Mouse (Mus musculus) adrenal gland, adult 8-10 months (tissue): ENCODE results near the gene Arl15. TPM values are rescaled to one million over a fixed set of nuclear protein-coding genes. Genes with fewer than 3 reads are reported as not detected.

Experiments
- DNase-seq: peaks from one replicate; pipeline ENCODE4 v3.0.0; 2022
- total RNA-seq, 4 experiments: library from RNA; stranded (reverse); gene quantifications; 2 replicates each; pipeline ENCODE4 v1.2.4; 2022

Arl15 gene
- total RNA-seq, 4 experiments from 2014 or later: 30.3 to 36.2 (median 32.6) TPM

DNA sequence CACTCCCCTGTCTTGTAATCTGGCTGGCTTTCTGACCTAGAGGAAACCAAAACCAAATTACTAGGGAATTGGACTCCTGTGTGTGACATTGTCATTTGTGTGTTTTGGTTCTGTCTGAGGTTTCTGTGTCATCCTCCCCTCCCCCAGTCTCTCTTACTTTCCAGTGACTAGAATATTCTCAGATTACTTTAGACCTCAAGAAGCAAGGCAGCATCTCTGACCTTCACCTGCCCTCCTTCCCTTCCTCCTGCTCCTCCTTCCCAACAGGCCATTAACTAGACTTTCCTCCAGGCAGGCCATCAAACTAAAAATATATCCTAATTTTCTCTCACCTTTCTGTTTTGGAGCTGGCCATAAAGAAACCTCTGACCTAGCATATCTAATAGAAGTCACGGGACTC, 50.9 kb downstream of the Arl15 start:
- no peak for DNase-seq

DNA sequence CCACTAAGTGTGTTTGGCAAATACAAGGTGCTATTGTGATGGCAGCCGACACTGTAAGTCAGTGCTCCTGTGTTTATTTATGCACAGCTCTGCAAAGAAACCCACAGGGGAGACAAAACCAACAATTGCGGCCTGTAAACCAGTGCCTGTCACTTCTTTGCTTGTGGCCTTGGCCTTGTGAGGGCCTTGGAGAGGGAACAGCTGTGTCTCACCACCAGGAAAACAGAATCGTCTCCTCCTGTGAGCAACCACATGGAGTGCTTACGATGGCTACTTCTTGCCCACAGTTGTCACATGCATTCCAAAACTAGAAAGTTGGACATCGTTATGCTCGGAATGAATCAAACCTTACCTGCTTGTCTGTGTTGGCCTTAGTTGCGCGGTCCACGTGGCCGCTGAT, 52.1 kb downstream of the Arl15 start:
- peak; percentile 41 for DNase-seq

DNA sequence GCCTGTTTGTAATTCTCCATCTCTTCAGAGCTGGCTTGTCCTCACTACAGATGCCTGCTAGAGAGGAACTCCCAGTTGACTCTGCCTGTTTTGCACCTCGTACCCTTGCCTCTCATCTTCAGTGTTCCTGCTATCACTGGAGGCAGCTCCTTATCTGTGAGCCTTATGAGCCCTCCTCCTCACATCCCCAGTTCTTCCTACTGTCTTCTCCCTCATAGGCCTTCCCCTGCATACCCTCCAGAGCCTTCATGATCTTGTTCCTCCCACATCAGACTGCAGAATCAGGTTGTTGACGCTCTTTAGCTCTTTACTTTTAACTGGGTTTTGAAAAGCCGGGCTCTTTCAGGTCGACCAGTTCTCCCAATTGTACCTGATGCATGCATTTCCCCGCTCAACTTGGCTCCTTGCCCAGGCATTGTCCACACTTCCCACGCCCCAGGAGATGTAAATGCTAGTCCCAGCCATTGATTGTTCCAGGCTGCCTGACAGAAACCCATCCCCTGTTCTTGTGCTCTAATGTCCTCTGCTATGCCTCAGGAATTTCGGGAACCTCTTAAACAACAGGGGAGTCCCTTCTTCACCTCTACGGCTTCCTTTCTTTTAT, 56.2 kb downstream of the Arl15 start:
- no peak for DNase-seq

DNA sequence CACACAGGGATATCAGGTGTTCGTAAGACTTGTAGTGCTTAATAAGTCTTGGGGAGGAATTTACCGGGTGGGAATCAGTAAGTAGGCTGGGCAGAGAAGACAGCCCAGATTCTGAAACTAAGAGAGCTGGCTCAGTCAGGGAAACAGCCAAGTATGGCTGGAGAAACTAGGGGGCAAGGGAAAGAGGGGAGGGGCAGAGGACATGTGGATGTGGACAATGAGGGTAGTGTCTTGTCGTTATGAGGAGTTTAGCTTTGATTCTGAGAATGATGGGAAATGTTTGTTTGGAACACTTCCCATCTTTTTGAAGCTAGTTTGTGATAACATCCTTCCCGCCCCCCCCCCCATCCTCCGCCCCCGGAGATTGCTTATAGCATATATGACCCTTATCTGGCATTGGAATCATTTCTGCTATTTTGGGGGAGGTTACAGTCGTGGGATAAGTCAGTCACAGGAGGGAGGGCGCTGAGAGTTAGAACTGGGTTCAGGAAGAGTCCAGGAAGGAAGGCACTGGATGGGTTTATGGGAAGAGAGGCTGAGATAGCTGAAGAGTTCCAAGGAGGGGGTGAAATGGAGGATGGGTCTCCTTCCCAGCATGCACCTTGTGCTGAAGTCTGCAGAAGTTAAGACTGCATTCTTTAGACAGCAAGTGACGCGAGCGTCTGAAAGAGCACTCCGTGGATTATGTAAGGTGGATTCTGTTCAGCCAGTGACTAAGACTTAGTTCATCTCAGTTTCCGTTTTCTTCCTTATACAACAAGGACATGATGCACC, 57.5 kb downstream of the Arl15 start:
- DNase-seq: no peak

DNA sequence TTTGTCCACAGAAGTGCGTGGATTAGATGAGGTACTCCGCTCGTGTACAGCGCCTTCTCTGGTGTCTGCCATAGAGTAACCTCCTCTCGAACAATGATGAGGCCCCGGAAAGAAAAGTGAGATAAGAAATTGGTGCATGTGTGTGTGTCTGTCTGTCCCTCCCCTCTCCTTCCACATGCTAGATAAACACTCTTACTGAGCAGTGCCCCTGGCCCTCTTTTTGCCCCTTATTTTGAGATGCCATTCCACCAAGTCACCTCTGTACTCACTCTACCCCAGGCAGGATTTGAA, 58.0 kb downstream of the Arl15 start:
- DNase-seq: no peak

DNA sequence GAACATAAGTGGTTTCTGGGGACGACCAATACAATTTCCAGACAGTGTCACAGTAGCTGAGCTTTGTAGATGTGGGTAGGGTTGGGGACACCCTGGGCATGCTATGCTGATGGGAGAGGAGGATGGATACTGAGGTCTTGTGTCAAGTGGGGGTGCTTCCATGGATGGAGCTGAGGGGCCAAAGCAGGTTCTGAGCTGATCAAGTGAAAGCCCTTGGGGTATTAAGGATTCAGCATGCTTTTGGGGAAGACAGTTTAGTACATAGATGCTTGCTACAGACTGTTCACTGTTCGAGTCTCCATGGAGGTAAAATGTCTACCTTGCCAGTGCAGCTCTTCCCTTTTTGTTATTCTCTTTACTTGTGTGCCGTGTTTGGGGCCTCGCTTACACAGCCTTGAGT, 59.8 kb downstream of the Arl15 start:
- DNase-seq: no peak

DNA sequence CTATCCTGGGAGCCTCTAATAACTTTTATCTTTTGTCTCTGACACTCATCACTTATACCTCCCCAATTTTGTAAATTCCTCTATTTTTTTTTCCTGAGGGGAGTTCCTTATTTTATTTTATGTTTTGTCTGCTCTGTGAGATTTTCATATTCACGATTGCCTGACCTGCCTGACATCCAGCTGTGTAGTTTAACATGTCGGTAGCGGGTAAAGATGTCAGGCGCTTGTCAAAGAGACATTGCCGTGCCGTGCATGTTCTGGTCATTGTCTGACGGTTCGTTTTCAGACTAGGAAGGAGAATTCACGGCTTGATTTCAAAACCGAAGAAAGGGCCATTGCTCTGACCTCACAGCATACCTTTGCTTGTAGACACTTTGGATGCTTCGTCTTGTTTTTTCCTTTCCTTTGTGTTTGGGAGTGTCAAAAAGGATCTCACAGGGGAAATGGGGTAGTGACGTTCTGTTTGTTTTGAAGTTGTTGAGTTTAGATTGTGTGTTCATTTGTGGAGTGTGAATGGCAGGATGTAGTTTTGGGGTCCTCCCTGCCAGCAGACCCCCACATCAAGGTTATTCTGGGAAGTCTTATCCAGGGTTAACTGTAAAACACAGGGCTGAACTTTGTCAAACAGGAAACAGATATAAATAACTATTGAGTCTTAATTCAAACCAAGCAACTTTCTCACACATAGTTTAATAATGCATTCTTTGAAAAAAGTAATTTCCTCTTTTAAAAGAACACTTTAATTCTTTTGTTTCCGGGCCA, 60.4 kb downstream of the Arl15 start:
- no peak for DNase-seq

DNA sequence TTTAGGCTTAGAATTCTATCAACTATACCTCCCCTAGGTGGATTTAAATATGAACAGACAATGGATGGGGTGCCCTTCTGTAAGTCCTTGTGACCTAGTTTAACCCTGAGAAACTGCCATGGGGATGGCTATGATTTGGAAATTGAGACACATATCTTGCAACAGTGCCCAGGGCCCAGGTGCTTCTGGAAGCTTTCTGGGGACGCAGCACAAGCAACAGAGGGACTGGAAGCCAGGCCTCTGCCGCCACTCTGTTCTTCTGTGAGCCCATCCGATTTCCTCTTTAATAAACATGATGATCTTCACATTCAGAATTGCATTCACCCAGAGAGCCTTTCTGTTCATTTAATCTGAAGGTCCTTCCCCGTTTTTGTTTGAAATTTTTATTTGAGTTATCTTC, 62.6 kb downstream of the Arl15 start:
- DNase-seq: no peak

DNA sequence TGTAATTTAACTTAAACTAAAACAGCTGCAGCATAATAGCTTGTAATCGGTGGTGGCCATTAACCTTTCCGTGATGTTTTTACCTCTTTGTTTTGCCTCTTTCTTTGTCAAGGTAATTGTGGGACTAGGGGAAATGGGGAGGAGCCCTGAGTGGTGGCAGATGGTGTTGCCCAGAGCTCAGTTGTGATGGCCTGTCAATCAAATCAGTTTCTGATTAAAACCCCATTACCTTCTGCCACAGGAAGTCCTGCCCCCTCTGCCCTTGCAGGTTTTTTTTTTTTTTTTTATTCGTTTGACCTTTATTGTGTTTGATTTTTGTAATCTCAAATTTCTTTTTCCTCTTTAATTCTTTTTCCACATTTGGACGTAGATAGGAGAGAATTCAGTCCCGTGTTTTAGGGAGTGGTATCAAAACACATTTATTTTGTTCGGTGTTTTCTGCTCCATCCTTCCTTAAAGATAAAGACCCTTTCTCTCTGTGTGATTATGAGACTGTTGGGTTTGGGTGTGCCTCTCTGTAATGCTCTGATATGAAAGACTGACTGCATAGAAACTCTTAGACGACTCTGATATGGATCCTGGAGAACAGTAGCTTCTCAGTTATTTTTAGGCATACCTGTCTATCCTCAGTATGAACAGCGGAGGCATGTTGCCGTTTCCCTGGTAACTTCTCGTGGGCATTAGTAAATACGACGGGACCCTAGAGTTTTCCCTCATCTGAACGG, 64.5 kb downstream of the Arl15 start:
- no peak for DNase-seq

DNA sequence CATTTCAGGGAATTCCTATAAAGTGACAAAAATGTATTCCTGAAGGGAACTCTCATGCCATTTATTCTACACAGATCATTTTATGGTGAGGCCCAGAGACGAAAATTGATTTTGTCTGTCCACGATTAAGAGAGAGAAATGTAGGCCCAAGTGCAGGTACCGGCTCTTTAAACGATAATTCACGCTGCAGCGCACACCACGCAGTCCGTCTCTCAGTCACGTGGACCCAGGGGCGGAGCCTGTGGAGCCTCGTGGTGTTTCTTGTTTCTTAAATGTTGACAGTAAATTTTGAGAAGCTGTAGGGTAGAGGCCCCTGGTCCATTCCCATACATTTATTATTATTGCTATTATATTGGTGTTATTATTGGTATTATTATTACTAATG, 65.1 kb downstream of the Arl15 start:
- no peak for DNase-seq

DNA sequence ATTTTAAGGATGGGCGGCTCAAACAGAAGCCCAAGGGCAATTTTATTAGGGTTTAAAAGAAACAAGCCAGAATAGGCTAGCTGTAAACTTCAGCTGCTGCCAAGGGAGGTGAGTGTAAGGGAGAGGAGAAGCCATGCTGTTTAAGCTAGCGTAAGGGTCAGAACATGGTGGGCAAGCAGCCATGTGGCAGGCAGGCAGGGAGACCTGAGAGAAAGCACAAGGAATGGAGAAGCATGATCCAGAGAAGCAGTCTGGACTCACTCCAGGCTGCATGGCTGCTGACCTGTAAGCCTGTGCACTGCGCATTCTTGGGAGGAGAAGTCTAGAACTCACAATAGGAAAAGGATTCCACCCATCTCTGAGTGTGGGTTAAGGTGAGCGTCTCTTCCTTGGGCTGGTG, 66.5 kb downstream of the Arl15 start:
- DNase-seq: no peak

DNA sequence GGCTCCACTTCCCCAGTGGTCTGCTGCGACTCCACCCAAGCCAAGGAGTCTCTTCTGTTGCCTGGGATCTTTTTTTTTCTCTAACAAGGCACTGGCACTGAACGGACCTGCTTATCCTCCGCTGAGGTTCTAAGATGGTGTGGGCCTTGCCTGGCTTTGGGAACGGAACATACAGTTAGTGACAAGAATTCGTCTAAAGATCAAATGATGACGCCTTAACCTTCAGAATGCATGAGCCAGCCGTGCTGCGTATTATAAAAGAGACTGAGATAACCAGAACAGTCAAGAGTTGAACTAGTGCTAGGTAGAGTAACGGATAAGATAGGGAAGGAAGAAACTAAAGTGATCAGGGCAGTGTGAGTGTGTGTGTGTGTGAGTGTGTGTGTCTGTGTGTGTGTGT, 66.9 kb downstream of the Arl15 start:
- DNase-seq: no peak

DNA sequence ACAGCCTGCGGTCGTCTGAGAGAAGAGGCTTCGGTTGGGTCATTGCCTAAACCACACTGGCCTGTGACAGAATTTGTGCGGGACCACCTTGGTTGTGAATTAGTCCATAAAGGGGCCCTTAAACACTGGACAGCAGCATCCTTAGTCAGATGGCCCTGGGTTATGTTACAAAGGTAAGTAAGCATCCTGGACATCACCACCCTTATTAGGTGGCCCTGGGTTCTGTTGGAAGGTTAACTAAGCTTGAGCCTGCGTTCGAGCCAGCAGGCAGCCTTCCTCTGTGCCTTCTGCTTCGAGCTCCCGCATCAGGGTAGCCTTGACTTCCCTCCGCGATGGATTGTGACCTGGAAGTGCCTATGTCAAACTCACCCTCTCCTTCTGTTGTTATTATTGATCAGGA, 68.6 kb downstream of the Arl15 start:
- DNase-seq: no peak

DNA sequence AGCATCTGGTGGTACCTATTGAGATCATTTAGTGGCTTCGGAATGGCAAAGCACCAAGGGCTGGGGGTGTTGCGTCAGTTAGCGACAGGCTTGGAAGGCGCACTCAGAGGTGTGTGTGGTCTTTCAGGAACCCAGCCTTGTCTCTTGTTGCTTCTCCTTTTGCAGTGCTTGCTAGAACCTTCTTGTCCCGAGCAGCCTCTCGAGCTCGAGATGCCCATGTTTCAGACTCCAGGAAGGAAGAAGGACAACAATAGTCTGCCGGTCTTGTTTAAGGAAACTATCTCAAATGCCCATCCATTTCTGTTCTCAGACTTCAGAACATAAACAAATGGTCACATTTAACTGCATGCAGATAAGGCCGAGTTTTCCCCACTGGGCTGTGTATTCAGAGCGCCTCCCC, 69.4 kb downstream of the Arl15 start:
- no peak for DNase-seq

DNA sequence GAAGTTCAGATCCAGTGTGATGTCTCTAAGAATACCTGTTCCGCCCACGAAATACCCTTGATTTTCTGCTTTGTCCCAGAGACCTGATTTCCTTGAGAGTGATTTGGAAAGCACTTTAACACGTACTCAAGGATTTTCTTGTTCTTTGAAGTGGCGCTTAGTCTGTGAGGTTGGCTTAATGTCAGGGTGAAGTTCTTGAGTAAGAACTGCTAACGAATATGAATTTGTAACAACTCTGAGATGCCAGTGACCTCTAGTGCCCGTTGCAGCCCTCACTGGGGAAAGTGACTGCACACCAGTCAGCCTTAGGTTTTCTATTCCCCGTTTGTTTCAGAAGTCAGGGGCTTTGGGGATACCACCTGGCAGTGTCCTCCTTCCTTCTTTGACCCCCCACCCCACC, 70.0 kb downstream of the Arl15 start:
- DNase-seq: peak; percentile 44

DNA sequence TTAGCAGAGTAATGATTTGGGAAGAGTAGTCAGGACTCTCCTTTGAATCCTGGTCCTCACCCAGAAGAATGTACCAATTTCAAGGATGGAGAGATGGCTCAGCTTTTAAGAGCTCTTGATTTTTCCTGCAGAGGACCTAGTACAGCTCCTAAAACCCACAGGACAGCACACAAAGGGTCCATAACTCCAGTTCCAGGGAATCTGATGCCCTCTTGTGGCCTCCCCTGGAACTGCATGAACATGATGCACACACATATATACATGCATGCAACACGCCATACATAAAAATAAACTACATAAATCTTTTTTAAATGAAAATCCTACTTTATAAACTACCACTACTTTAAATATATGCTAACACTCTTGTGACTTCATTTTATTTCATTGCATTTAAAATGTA, 70.6 kb downstream of the Arl15 start:
- no peak for DNase-seq

DNA sequence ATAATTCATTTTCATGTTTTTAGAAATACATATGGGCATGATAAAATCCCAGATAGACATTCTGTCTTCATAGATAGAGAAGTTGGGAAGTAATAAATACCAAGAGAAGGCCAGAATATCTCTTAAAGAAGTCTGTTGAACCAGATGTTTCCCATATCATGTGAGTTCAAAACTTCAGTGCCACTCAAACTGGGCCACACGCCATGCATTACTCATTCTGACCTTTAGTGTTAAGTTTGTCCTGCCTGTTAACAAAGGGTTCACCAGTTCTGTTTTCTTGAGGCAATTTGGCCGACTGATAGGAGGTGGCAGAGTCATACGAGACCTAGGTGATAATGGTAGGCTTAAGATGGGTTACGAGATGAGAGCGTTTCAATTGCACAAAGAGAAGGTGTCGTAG, 71.1 kb downstream of the Arl15 start:
- DNase-seq: no peak

DNA sequence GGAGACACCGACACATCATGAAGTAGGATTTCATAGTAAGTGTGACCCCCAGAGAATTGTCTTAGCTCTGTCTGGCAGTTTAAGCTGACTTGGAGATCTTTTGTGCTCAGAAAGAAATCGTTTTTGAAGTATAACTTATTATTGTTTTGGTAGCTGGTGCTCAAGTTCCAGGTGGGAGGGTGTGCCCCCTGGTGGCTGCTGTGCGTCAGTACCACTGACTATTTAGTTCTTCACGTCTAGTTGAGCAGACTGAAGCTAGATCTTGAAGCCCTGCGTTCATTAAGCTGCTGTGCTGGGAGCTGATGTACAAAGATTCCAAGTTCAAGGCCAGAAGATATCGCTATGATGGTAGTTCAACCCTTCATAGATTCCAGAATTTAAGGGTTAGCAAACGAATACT, 71.5 kb downstream of the Arl15 start:
- DNase-seq: peak; percentile 48

DNA sequence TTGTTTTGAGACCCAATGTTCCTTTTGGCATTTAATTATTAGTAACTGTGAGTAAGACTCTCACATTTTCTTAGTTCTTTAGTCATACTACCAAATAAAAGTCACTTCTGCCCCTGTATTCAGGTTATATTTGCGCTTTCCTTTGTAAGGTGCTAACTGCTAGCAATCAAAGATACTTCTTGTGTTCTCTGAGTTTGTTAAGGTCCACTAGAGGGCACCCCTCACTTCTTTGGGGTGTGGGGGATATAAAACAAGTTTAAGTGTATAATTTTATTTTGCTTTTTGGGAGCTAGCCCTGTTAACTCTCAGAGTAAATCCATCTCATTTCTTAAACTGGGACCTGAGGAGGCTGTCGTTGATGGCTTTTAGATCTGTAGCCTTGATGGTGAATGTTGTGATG, 73.4 kb downstream of the Arl15 start:
- DNase-seq: no peak

DNA sequence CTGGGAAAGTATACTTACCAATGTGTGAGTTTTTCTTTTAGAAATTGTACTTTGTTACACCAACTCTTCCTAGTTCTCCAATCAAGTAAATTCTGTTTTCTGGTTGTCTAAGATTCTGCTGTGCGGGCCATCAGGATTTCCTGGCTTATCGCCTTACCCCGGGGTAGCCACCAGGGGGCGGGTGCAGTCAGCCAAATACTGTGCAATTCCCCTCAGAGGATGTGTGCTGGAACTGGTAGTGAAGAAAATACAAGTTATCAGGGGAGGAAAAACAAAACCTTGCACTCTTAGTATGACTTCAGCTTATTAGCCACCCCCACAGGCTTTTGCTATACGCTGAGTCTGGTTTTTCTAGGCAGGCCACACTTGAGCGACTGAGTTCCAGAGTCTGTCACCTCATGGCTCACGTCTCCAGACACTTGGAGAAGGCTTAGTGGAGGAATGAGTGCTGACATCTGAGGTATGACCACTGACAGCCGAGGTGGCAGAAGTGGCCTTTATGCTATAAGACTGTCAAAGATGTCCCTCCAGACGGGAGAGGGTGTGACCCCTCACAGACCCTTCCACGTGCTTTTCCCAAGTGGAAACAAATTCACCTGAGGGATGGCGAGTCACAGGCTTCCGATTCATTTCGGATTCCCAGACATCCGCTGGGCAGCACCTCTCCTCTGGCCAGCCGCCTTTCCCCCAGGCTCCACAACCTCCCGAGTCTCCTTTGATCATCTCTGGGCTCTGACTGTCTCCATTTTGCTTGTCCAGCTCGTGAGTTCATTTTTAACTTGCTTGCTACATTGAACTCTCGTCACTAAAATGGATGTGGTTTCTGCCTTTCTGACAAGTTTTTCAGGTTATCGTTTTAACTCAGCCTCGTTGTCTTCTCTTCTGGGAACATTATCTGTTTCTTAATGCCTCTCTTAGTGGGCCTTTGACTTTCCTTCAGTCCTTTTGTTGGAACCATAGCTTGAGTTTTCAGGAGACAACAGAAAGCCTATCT, 75.2 kb downstream of the Arl15 start:
- DNase-seq: no peak

DNA sequence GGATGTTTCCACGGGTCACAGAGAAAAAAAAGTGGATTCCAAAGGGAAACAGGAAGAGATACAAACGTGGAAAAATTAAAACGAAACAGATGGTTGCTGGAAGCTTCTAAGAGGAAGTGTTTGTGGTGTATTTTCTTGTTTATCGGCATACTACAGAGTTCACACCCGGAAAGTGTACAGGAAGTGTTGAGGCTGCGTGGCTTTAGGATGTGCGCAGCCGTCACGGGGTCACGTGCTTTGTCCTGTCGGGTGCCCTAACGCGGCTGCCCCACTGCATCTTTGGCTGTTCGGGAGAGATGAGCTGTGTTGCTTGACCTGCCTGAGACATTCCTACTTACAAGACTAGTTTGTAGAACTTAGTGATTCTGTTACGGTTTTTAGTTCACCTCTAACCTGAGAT, 76.1 kb downstream of the Arl15 start:
- no peak for DNase-seq

DNA sequence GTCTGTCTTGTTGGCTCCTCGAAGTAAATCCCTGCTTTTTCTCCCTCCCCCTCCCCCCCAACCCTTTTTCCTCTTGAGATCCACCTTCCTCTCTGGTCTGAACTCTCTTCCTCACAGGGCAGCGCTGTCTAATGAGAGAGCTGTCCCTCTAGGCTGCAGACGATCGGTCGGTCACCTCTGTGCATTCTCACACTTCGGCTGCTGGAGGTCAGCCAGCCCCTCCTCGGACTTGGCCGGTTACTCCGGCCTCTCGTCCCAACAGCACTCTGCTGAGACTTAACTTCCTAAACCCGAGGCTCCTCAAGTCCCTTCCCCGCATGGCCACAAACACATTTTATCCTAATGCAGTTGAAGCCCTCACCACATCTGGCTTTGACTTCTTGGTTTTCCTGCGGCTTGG, 77.5 kb downstream of the Arl15 start:
- DNase-seq: no peak
